Mouse (Mus musculus): ENCODE results near the gene Khnyn. TPM values are rescaled to one million over a fixed set of nuclear protein-coding genes. Genes with fewer than 3 reads are reported as not detected.

Khnyn gene
- polyA plus RNA-seq (2015; fragmentation: Nextera tagmentation; extraction: Ambion mirVana) = 16.5 and 18.1 TPM in 2 replicates

- peak within 1 kb of the TSS; percentile 85 for H3K4me2 ChIP-seq
- ATAC-seq (ENCODE audit: insufficient read depth, low FRiP score, low read depth) = peak; percentile 93
- H3K27me3 ChIP-seq (replicated peaks) = no peaks in the 10 kb centered on the region
- H3K9me3 ChIP-seq = no peaks in the 10 kb centered on the region
- peak within 1 kb of the TSS; percentile 76 for H3K4me3 ChIP-seq (replicated peaks)
- peaks cover 27% of the 10 kb centered on the region for H3K36me3 ChIP-seq
- H3K9ac ChIP-seq = peak within 1 kb of the TSS; percentile 83
- H3K27ac ChIP-seq = peak within 1 kb of the TSS; percentile 97
- H3K4me1 ChIP-seq = peaks cover 32% of the 10 kb centered on the region
- 1% methylated on average over 28 of the region's 30 CpGs for WGBS
Observed at GRCm38 (mm10) chr14:55884713-55885113, at the start of gene Khnyn. Gene Khnyn, plus strand, starts transcription at chr14:55884947.

GRCm38 (mm10) chr14:55838312-55838711 is 46.4 kb upstream of the Khnyn start:
- H3K27ac ChIP-seq = no peak overlapping the region
- H3K27me3 ChIP-seq (replicated peaks) = no peaks in the 10 kb centered on the region
- H3K4me3 ChIP-seq (replicated peaks) = no peak overlapping the region
- ATAC-seq (ENCODE audit: insufficient read depth, low FRiP score, low read depth) = no peak
- no peak overlapping the region for H3K4me2 ChIP-seq
- 88% methylated on average over 5 of the region's 5 CpGs for WGBS
- no peak overlapping the region for H3K9ac ChIP-seq
- H3K4me1 ChIP-seq = no peaks in the 10 kb centered on the region
- 0 out of 2 replicates have a peak, but pooled peaks cover 4% of the 10 kb centered on the region for H3K36me3 ChIP-seq
- H3K9me3 ChIP-seq = no peaks in the 10 kb centered on the region

GRCm38 (mm10) chr14:55838740-55839139 is 46.0 kb upstream of the Khnyn start:
- no peak overlapping the region for H3K4me2 ChIP-seq
- H3K4me1 ChIP-seq = no peaks in the 10 kb centered on the region
- H3K36me3 ChIP-seq = no peaks in the 10 kb centered on the region
- no peak overlapping the region for H3K4me3 ChIP-seq (replicated peaks)
- WGBS = 82% methylated on average over 4 of the region's 4 CpGs
- no peak for ATAC-seq (ENCODE audit: insufficient read depth, low FRiP score, low read depth)
- H3K9ac ChIP-seq = no peak overlapping the region
- H3K9me3 ChIP-seq = no peaks in the 10 kb centered on the region
- no peaks in the 10 kb centered on the region for H3K27me3 ChIP-seq (replicated peaks)
- H3K27ac ChIP-seq = no peak overlapping the region

GRCm38 (mm10) chr14:55840853-55841366 is 43.8 kb upstream of the Khnyn start:
- WGBS = 55% methylated on average over 4 of the region's 4 CpGs
- Histone ChIP-seq H3K27ac (no peak overlapping the region), H3K27me3 (replicated peaks) (no peaks in the 10 kb centered on the region), H3K36me3 (no peaks in the 10 kb centered on the region), H3K9me3 (no peaks in the 10 kb centered on the region), H3K4me1 (no peaks in the 10 kb centered on the region), H3K9ac (no peak overlapping the region), H3K4me2 (no peak overlapping the region), H3K4me3 (replicated peaks) (no peak overlapping the region)
- no peak for ATAC-seq (ENCODE audit: insufficient read depth, low FRiP score, low read depth)

GRCm38 (mm10) chr14:55842794-55843193 is 42.0 kb upstream of the Khnyn start:
- Histone ChIP-seq H3K36me3 (no peaks in the 10 kb centered on the region), H3K4me3 (replicated peaks) (no peak overlapping the region), H3K27me3 (replicated peaks) (no peaks in the 10 kb centered on the region), H3K4me2 (no peak overlapping the region), H3K9ac (no peak overlapping the region), H3K4me1 (no peaks in the 10 kb centered on the region), H3K27ac (no peak overlapping the region), H3K9me3 (no peaks in the 10 kb centered on the region)
- 79% methylated on average over 4 of the region's 4 CpGs for WGBS
- ATAC-seq (ENCODE audit: insufficient read depth, low FRiP score, low read depth) = no peak

GRCm38 (mm10) chr14:55845506-55846294 is 39.0 kb upstream of the Khnyn start:
- Histone ChIP-seq H3K4me2 (no peak overlapping the region), H3K4me1 (no peaks in the 10 kb centered on the region), H3K27ac (0 out of 2 replicates have a peak overlapping the region, but pooled peaks have one; percentile 23), H3K9me3 (no peaks in the 10 kb centered on the region), H3K27me3 (replicated peaks) (no peaks in the 10 kb centered on the region), H3K9ac (no peak overlapping the region), H3K36me3 (no peaks in the 10 kb centered on the region), H3K4me3 (replicated peaks) (no peak overlapping the region)
- ATAC-seq (ENCODE audit: insufficient read depth, low FRiP score, low read depth) = no peak
- 57% methylated on average over 9 of the region's 9 CpGs for WGBS

- H3K36me3 ChIP-seq = no peaks in the 10 kb centered on the region
- H3K9me3 ChIP-seq = no peaks in the 10 kb centered on the region
- H3K9ac ChIP-seq = no peak overlapping the region
- no peak overlapping the region for H3K4me2 ChIP-seq
- ATAC-seq (ENCODE audit: insufficient read depth, low FRiP score, low read depth) = no peak
- no peak overlapping the region for H3K4me3 ChIP-seq (replicated peaks)
- no peak overlapping the region for H3K27ac ChIP-seq
- peaks cover 14% of the 10 kb centered on the region for H3K4me1 ChIP-seq
- WGBS = 36% methylated on average over 6 of the region's 6 CpGs
- no peaks in the 10 kb centered on the region for H3K27me3 ChIP-seq (replicated peaks)
Observed at GRCm38 (mm10) chr14:55850885-55851284, 33.9 kb upstream of the Khnyn start.

- Histone ChIP-seq H3K4me2 (peak overlapping the region; percentile 69), H3K4me3 (replicated peaks) (peak overlapping the region; percentile 62), H3K4me1 (peaks cover 25% of the 10 kb centered on the region), H3K9ac (no peak overlapping the region), H3K27me3 (replicated peaks) (no peaks in the 10 kb centered on the region), H3K9me3 (no peaks in the 10 kb centered on the region), H3K27ac (peak overlapping the region; percentile 97), H3K36me3 (no peaks in the 10 kb centered on the region)
- 7% methylated on average over 11 of the region's 11 CpGs for WGBS
- ATAC-seq (ENCODE audit: insufficient read depth, low FRiP score, low read depth) = peak; percentile 64
Observed at GRCm38 (mm10) chr14:55852646-55853551, 31.8 kb upstream of the Khnyn start.

- Histone ChIP-seq H3K4me2 (peak within 1 kb of the TSS; percentile 69), H3K27ac (peak within 1 kb of the TSS; percentile 97), H3K27me3 (replicated peaks) (no peaks in the 10 kb centered on the region), H3K9ac (peak within 1 kb of the TSS; percentile 57), H3K9me3 (no peaks in the 10 kb centered on the region), H3K4me3 (replicated peaks) (peak within 1 kb of the TSS; percentile 62), H3K4me1 (peaks cover 25% of the 10 kb centered on the region), H3K36me3 (no peaks in the 10 kb centered on the region)
- WGBS = 1% methylated on average over 31 of the region's 33 CpGs
- peak; percentile 87 for ATAC-seq (ENCODE audit: insufficient read depth, low FRiP score, low read depth)
Observed at GRCm38 (mm10) chr14:55853621-55854285, 31.0 kb upstream of the Khnyn start, which contains the start of gene Nynrin. Gene Nynrin, plus strand, starts transcription at chr14:55854010.

- under 1% methylated on average over 9 of the region's 9 CpGs for WGBS
- Histone ChIP-seq H3K4me2 (peak overlapping the region; percentile 69), H3K4me3 (replicated peaks) (peak overlapping the region; percentile 62), H3K27me3 (replicated peaks) (no peaks in the 10 kb centered on the region), H3K4me1 (peaks cover 28% of the 10 kb centered on the region), H3K36me3 (no peaks in the 10 kb centered on the region), H3K9ac (peak overlapping the region; percentile 57), H3K9me3 (no peaks in the 10 kb centered on the region), H3K27ac (peak overlapping the region; percentile 97)
- ATAC-seq (ENCODE audit: insufficient read depth, low FRiP score, low read depth) = no peak
Observed at GRCm38 (mm10) chr14:55854406-55855100, 30.2 kb upstream of the Khnyn start.

- ATAC-seq (ENCODE audit: insufficient read depth, low FRiP score, low read depth) = peak; percentile 11; the same call in 1 of the 2 replicates
- peaks cover 28% of the 10 kb centered on the region for H3K4me1 ChIP-seq
- H3K9me3 ChIP-seq = no peaks in the 10 kb centered on the region
- H3K4me2 ChIP-seq = peak overlapping the region; percentile 69
- 1% methylated on average over 4 of the region's 4 CpGs for WGBS
- no peaks in the 10 kb centered on the region for H3K36me3 ChIP-seq
- H3K27me3 ChIP-seq (replicated peaks) = no peaks in the 10 kb centered on the region
- peak overlapping the region; percentile 57 for H3K9ac ChIP-seq
- peak overlapping the region; percentile 97 for H3K27ac ChIP-seq
- peak overlapping the region; percentile 62 for H3K4me3 ChIP-seq (replicated peaks)
Observed at GRCm38 (mm10) chr14:55855101-55855561, 29.6 kb upstream of the Khnyn start.

Measured in stomach, embryonic 15.5 days (tissue).